Mouse (Mus musculus): ENCODE data around the gene Arhgap24. TPM values are rescaled to one million over a fixed set of nuclear protein-coding genes. Genes with fewer than 3 reads are reported as not detected.

Arhgap24 gene
- total RNA-seq, 2 experiments from 2014 or later = 8.7 to 9.1 TPM

DNA sequence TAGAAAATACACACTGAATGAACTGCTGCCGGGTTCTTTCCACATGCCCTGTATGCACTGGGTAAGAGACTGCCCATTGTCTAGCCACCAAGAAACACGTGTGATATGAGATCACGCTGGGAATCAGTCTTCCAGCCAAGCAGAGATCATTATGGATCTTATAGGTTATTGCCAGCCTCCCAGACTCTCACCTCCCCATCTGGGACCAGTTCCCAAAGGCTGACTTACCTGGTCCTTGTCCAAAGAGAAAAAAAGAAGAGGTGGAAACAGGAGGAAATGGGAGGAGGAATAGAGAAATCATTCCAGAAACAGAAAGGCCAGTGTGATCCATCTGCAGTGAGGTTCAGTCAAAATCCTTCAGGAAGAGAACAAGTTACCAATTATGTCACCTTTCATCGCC lies 189.0 kb downstream of the Arhgap24 start:
- no peak for DNase-seq (ENCODE audit: low spot score in 2 of 2)

DNA sequence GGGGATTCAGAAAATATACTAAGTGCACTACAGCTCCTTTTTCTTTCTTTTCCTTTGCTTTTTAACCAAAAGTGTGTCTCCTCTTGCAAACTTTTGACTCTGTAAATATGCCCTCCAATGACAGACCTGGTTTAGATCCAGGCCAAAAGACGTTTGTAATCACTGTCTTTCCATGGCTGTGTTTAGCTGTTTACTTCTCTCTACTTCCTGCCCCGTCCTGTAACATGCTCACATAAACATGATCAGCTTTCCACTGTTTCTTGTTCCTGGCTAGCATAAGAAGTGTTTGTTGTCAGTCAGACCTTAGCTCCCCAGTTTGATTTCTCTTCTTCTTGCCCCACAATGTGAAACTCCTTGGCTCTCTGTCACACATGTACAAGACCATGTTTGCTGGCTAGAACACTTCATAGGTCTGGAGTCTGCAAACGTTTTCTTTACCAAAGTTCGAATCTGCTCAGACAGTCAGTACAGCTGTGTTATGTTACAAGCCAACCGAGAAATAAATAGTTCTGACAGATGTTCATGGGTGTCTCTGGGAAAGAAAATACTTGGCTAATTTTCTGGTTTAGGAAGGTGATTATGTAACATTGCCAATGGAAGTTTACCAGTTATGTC lies 189.6 kb downstream of the Arhgap24 start:
- no peak for DNase-seq (ENCODE audit: low spot score in 2 of 2)

DNA sequence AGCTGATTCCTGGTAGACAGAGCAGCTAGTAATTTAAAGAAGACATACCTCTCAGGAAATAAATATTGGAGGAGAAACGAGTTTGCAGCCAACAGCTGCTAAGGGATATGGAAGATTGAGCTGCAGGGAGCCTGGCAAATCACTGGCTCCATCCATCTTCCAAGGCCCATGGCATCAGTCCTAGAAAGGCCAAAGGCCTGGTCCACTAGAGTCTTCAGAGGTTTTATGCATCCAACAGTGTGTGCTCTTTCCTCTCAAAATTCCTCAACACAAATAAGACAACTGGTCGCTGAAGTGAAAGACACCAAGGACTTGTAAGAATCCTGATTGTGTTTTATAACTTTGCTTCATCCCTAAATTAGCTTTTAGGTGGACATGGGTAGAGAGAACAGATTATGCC lies 194.1 kb downstream of the Arhgap24 start:
- no peak for DNase-seq (ENCODE audit: low spot score in 2 of 2)

DNA sequence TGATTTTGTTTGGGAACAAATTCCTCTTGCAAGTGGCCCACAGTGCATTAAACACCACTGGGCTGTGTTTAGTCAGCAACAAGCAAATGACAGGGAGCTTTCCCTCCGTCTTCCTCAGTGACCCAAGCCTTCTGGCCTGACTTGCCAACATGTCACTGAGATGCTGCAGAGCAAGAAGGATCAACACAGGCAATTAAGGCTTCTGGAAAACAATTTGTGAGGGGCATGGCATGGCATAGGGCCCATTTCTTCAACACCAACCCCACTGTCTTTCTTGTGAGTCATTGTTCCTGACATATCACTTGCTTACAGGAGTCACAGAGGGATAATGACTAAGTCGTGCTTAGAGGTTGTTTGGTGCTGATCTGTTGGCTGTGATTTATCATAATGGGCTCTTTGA lies 196.0 kb downstream of the Arhgap24 start:
- DNase-seq (ENCODE audit: low spot score in 2 of 2) = no peak

DNA sequence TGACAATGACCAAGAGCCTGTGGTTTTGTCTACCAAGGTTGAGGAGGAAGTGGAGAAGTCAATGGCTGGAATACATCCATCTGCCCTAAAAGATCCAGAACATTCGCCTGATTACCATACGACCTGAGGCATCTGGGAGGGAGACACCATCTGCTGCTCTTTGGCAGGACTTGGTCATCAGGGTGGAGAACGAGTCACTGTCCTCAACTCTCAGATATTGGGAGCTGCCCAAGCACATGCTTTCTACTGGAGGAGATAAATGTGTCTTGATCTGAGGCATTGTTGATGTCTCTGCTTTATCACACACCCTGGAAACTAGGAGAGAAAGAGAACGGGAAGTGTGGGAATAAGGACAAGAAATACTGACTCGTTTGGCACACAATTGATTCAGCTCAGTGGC lies 206.5 kb downstream of the Arhgap24 start:
- DNase-seq (ENCODE audit: low spot score in 2 of 2) = no peak

DNA sequence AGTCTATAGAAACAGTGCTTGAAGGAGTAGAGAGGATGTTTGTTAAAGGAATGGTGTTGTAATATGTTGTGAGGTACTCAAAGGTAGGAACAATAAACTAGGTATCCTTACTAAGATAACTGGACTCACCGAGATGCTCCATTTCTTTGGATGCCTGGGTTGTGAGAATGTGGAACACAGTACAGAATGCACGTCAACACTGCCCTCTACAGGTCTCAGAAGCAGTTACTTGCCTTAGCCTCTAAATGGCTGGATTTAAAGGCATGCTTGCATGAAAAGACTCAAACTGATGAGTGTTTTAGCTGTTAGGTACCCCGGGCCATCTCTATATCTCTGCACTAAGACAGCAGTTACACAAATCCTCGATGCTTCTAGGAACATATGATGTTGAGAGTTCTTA lies 211.3 kb downstream of the Arhgap24 start:
- DNase-seq (ENCODE audit: low spot score in 2 of 2) = peak; percentile 63 to 85

DNA sequence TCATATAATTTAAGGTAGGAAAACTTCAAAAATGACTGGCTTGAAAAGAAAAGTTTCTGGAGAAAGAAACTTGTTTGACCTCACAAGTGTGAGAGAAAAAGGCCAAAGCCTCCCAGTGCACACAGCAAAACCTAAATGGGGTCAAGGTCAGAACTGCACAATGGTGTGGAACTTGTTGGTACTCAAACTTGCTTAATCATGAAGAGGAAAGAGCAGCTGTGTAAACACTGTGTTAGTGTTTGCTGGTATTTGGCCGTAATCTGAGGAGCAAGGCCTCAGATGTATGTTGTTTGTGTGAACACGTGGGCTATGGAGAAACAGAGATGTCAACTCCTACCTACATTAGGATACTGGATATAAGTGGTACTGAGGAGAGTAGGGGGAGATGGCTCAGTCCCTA lies 212.0 kb downstream of the Arhgap24 start:
- DNase-seq (ENCODE audit: low spot score in 2 of 2) = no peak

DNA sequence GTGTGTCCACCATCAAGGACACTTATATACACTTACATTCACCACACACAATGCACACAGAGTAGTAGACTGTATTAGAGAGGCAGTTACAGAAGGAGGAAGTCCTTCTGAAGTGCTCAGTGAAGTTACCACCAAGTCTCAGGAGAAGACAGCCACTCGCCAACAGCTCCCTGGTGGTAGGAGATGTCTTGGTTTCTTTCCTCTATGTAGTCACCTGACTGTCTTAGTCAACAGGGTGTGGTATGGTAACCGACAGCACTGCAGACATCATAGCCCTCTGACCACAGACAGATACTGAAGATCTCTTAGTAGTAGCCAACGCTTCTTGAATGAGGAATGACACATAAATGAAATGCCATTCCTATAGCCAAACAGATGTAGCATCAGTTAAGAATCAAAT lies 212.7 kb downstream of the Arhgap24 start:
- DNase-seq (ENCODE audit: low spot score in 2 of 2) = no peak

DNA sequence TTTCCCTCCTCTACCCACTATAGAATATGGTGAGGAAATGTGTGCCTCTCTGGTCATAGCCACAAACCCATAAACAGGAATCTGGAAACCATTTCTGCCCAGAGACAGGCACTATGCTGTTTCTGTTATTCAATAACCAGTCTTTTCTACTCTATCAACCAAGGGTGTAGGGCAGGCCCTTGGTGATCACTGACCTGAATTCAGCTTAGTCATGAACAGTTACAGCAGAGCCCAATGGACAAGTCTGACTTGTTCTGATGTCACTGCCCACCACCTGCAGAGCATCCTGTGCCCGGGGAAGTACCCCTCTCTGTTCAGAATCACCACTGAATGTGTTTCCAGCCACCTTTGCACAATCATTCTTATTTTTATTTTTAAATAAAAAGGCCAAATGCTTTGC lies 216.6 kb downstream of the Arhgap24 start:
- DNase-seq (ENCODE audit: low spot score in 2 of 2) = no peak

DNA sequence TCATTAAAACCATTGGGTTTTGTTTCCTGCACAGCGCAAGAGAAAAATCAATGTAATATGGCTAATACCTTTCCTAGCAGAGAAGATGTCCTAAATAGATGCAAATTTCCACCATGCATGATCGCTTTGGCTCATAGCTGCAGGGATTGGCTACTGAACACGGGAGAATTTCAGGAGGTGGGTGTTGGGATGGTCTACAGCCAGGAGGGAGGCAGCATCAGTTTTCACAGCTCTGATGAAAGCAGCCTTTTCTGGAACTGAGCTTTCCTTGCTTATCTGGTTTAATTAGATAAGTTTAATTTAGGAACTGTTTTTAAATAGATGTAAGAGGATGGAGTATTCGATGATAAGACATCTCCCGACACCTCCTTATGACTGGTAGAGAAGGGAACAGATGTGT lies 217.2 kb downstream of the Arhgap24 start:
- peak in 1 of 2 experiments; percentile 18 for DNase-seq (ENCODE audit: low spot score in 2 of 2)

DNA sequence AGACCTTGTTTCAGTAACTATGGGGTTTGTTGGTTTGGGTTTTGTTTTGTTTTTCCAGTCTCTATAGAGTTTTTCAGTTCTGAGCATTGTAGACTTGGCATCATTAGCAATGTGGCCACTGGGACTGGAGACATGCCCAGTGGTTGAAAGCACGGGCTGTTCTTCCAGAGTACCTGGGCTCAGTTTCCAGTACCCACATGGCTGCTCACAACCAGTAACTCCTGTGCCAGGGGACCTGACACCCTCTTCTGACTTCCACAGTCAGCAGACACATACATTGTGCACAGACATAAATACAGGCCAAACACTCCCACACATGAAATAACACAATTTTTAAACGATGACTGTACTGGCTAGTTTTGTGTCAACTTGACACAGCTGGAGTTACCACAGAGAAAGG lies 217.7 kb downstream of the Arhgap24 start:
- DNase-seq (ENCODE audit: low spot score in 2 of 2) = peak in 1 of 2 experiments; percentile 44

DNA sequence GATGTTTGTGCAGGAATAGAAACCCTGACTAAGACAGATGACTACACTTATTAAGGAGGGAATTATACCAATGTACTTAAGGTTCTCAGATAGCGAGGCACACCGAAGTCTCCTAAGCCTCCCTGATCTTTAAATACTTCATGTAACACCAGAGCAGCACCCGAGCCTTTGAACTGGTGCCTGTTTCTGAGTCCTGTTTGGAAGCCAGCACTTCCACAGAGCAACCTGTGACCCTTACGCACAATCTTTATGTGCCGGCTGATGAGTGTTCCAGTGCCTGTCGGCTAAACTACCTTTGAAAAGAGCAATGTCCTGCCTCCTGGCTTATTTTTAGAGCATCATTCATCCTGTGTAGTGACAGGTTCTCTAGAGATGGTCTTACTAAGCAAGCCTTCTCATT lies 221.4 kb downstream of the Arhgap24 start:
- no peak for DNase-seq (ENCODE audit: low spot score in 2 of 2)

DNA sequence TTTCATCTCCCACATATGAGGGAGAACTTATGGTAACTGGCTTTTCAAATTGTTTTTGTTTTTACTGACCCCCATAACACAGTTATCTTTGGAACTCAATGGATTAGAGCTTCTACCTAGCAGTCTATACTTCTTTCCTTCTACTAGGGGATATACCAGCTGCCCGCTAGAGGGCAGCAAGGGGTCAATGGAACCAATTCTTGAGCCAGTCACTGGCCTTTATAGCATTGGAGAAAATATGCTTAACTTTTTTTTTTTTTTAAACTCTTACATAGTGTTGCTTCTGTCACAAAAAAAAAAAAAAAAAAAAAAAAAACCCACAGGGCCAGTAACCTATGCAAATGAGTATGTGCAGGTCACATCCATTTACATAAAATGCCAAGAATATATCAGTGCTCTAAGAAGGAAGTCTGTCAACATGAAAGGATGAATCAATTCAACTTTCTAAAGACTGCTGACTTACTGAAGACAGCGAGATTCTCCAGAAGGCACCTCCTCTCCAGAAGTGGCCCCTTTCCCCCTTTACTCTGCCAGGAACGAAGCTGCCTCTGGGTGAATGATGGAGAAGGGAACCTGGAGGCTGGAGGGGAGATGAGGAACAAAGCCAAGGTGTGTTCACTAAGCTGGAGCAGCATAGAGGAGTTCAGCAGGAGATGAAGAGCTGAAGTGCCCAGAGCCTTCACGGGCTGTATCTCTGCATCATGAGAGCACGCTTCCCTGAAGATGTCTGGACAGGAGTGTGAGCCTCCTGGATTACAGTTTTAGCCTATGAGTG lies 222.3 kb downstream of the Arhgap24 start:
- DNase-seq (ENCODE audit: low spot score in 2 of 2) = peak; percentile 52 to 75

DNA sequence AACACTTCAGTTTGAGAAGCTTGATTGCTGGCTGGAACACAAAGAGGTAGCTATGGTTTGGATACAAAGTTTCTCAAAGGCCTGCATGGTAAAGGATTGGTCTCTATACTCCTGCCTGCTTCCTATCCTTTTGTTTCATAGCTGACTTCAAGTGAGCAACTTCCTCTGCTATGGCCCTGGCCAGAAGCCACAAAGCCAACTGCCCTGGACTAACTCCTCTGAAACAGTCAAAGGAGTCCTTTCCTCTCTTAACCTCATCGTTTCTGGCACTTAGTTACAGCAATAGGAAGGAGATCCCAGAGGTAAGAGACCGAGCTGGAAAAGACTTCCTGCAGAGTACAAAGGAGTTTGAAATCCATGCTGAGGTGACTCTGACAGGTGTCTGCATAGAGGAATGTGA lies 224.0 kb downstream of the Arhgap24 start:
- DNase-seq (ENCODE audit: low spot score in 2 of 2) = no peak

DNA sequence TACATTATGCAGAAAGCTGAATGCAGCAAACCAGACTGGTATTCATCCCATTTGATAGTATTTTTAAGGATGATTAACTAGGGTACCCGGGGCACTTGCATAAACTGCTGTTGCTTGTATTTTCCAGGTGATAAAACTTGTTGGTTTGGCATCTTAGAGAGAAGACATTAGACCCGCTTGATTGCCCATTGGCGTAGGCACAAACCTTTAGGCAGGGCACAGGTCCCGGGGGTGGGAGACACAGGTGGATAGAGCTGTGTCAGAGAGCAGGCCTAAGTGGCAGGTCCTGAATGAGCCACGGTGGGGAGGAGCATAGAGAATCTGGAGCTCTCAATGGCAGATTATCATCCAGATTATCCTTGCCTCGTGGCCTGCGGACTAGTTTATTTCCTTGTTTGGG lies 229.1 kb downstream of the Arhgap24 start:
- no peak for DNase-seq (ENCODE audit: low spot score in 2 of 2)

DNA sequence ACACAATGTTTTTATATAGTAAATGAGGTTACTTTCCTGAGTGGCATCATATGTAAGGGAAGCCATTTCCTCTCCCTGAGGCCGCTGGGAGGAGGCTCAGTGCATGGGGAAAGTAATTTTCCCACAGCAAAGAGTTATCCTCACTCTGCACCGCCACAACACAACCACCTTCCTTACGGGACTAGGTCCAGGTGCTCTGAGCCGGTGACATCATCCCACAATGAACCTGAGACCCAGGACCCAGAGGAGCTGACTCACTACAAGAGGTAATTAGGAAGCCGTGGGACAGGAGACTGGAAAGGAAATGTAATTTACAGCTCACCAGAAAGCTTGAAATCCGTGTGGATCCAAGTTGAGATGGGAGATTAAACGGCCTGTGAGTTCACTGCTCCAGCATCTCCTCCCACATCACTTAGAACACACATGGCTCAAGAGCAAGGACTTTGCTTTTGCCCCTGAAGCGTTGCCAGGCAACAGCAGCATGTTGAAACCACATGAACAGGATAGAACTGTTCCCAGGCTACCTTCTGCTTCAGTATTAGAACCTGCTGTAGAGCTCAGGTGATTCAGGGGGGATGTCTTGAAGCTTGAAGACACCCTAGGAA lies 238.3 kb downstream of the Arhgap24 start:
- DNase-seq (ENCODE audit: low spot score in 2 of 2) = no peak

DNA sequence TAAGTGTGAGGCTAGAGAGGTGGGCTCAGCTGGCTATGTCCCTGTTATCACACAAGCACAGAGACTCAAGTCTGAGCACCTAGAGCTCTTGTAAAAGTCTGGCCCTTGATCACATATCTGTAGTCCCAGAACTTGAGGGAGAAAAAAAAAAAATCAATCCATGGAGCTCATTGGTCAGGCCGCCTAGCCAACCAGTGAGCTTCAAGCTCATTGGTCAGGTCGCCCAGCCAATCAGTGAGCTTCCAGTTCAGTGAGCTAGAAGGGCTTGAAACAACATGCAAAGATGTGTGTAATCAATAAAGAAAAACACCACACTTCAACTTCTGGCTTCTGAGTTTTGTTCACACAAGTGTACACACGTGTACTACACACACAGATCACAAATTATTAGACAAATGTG lies 242.4 kb downstream of the Arhgap24 start:
- DNase-seq (ENCODE audit: low spot score in 2 of 2) = no peak

DNA sequence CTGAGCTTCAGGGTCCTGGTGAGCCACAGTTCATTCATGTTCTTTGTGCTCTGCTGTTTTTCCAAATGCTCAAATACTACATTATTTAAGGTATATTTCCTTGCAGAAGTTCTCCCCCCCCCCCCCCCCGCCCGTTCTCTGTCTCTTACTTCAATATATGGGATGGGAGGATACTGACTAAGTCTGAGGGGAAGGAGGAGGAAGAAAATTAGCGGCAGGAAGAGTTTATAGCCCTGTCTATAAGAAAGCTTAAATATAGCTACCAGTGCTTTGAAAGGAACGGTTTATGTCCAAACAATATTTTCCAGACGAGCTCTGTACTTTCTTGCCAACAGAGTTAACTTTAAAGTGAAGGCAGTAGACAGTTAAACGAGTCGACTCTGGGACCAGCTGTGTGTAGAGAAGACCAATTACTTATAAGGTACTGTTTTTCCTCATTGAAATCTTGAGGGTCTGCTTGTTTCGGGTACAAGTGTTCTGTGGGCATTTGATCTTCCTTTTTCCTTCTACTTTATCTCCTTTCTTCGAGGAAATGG lies 243.7 kb downstream of the Arhgap24 start:
- DNase-seq (ENCODE audit: low spot score in 2 of 2) = no peak

DNA sequence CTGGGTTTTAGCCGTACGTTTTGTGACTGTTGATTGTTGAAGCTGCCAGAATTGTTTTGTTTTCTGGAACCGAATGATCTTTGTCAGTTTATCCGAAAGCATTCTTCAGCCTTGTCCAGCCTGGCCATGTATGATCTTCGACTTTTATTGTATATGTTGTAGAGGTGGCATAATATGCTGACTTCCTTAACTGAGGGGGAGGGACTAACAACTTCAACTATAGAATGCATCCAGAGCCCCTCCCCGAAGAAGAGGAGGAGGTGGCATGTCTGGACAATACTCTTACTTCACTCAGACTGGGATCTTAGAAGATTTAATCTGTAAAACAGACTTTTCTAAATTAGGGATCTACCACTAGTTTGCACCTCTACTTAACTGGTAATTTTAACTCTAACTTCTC lies 244.2 kb downstream of the Arhgap24 start:
- DNase-seq (ENCODE audit: low spot score in 2 of 2) = no peak

DNA sequence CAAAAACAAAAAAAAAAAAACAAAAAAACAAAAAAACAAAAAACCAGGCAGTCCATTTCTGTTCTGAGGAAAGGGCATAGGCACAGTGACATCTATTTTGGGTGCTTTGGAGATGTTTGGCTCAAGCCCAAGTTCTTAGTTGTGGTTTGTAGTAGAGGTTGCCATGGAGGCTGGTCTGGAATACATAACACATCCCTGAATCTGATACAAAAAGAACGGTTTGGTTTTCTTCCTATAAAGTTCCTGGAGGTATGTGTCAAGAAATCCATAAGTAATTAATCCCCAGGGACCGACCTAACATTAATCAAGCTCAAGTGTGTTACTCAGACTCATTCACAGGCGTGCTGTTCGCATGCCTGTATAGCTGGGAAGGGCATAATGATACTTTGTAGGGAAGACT lies 245.8 kb downstream of the Arhgap24 start:
- no peak for DNase-seq (ENCODE audit: low spot score in 2 of 2)

DNA sequence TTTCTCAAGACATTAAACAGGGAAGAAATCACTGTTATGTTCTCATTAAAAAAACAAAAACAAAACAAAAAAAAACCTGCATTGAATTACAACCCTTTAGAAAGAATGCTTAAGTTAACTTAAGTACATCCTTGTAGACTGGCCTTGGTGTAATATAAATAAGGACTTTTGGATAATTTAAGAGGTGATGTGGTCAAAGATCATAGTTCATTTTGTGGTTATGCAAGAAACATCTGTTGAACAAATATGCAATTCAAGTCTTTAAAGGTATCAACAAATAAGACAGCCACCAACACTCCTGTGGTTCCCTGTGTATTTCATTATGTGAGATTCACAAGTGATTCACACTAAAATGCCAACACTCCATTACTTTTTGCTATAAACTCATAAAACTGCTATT lies 247.3 kb downstream of the Arhgap24 start:
- DNase-seq (ENCODE audit: low spot score in 2 of 2) = no peak

DNA sequence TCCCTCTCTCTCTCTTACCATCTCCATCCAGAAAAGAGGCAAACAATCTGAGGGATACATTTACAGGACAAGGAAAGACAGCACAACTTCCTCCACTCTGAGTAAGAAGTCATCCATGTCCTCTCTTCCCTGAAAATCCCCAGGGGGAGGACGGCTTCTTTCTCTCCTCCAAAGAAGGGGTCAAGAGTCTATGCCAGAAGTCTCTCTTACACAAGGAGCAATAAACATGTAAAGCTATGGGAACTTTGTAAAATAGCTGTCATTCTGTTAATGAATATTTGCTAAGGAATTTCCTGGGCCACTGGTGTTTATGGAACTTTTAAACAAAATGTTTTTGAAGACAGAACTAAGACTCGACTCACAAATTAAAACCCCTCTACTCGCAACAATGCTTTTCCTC lies 248.3 kb downstream of the Arhgap24 start:
- DNase-seq (ENCODE audit: low spot score in 2 of 2) = no peak
